Mouse (Mus musculus) heart, embryonic 16.5 days (tissue): ENCODE measurements around the gene Aplp1. TPM values are rescaled to one million over a fixed set of nuclear protein-coding genes. Genes with fewer than 3 reads are reported as not detected.

ENCODE experiments used
- ATAC-seq: fragments of 200-750 bp; cut with Nextera tagmentation; replicated peaks from 2 replicates; pipeline ENCODE4 v1.8.0; 2017; ENCODE audit warnings: moderate number of reproducible peaks; ENCODE audit not compliant: insufficient read depth, low FRiP score; ENCODE audit errors: extremely low read depth
- H3K27ac ChIP-seq: fragments of 300-500 bp; sonication (generic); 2 replicates; pipeline ENCODE4 v1.5.1; 2014; ENCODE audit warnings: mild to moderate bottlenecking, low read length, control low read depth, moderate library complexity
- H3K27me3 ChIP-seq: fragments of 300-500 bp; sonication (generic); 2 replicates; pipeline ENCODE4 v1.6.1; 2014; ENCODE audit warnings: low read length, mixed read lengths; ENCODE audit not compliant: control insufficient read depth, insufficient read depth
- H3K36me3 ChIP-seq: fragments of 300-500 bp; sonication (generic); 2 replicates; pipeline ENCODE4 v1.6.1; 2014; ENCODE audit not compliant: control insufficient read depth, insufficient read depth
- H3K4me1 ChIP-seq: fragments of 300-500 bp; sonication (generic); 2 replicates; pipeline ENCODE4 v1.6.1; 2014; ENCODE audit warnings: low read length, mixed read lengths; ENCODE audit not compliant: control insufficient read depth, insufficient read depth
- H3K4me2 ChIP-seq: fragments of 300-500 bp; sonication (generic); 2 replicates; pipeline ENCODE4 v1.6.1; 2014; ENCODE audit warnings: low read depth, mild to moderate bottlenecking, control low read depth, low read length
- H3K4me3 ChIP-seq: fragments of 300-500 bp; sonication (generic); 2 replicates; pipeline ENCODE4 v1.5.1; 2014; ENCODE audit warnings: mild to moderate bottlenecking, control low read depth, low read length
- H3K9ac ChIP-seq: fragments of 300-500 bp; sonication (generic); 2 replicates; pipeline ENCODE4 v1.6.1; 2014; ENCODE audit warnings: low read length, control low read depth
- H3K9me3 ChIP-seq: fragments of 300-500 bp; sonication (generic); replicated peaks from 2 replicates; pipeline ENCODE4 v1.6.1; 2016; ENCODE audit warnings: low read length; ENCODE audit not compliant: control insufficient read depth
- WGBS: fragments of 180-500 bp; shearing (Covaris S2); extraction: QIAGEN DNeasy Blood & Tissue Kit; methylation state at CpG from one replicate; pipeline ENCODE4 v1.1.7; 2014; 5-methylcytosine and 5-hydroxymethylcytosine counted together
- polyA plus RNA-seq: library from polyadenylated mRNA; unstranded; fragments of >200 nt; fragmentation: Nextera tagmentation; extraction: Ambion mirVana; gene quantifications from 2 replicates; pipeline ENCODE4 v1.2.1, GENCODE M21; 2015

The Aplp1 gene
- polyA plus RNA-seq, 1 experiment from 2014 or later, result 11.1 TPM

DNA sequence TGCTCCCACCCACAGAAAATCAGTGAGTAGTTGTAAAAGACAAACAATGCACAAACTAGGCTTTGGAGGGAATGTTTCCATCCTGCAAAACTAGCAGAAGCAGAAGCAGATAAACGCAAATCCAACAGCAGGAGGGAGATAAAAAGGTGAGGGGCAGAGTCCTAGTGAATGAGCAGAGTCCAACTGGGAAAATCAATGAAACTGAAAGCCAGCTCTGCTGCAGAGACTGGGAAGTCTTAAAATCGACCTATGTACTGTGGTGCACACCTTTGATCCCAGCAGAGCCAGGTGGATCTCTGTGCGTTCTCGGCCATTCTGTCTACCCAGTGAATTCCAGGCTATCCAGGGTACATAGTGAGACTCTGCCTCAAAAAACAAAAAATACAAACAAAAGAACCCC is 29.7 kb upstream of the Aplp1 start:
- 55% methylated on average over 4 of the region's 4 CpGs for WGBS
- no peak for ATAC-seq
- no peaks in the 10 kb centered on the region for H3K36me3 ChIP-seq

GRCm38 (mm10) chr7:30472411-30472810 is 27.1 kb upstream of the Aplp1 start:
- no peak overlapping the region for H3K9ac ChIP-seq
- 44% methylated on average over 5 of the region's 5 CpGs for WGBS
- ATAC-seq, result no peak
- no peaks in the 10 kb centered on the region for H3K36me3 ChIP-seq
- no peak overlapping the region for H3K27ac ChIP-seq
- no peak overlapping the region for H3K4me2 ChIP-seq
- H3K4me1 ChIP-seq, result no peaks in the 10 kb centered on the region
- no peak overlapping the region for H3K4me3 ChIP-seq
- no peaks in the 10 kb centered on the region for H3K9me3 ChIP-seq
- H3K27me3 ChIP-seq, result peaks cover 6% of the 10 kb centered on the region

More for the DNA sequence above, 29.7 kb upstream of the Aplp1 start:
- Histone ChIP-seq H3K4me1 (0 out of 2 replicates have a peak, but pooled peaks cover 3% of the 10 kb centered on the region), H3K9ac (no peak overlapping the region), H3K4me2 (no peak overlapping the region), H3K27ac (no peak overlapping the region), H3K27me3 (peaks cover 7% of the 10 kb centered on the region), H3K9me3 (no peaks in the 10 kb centered on the region), H3K4me3 (no peak overlapping the region)

DNA sequence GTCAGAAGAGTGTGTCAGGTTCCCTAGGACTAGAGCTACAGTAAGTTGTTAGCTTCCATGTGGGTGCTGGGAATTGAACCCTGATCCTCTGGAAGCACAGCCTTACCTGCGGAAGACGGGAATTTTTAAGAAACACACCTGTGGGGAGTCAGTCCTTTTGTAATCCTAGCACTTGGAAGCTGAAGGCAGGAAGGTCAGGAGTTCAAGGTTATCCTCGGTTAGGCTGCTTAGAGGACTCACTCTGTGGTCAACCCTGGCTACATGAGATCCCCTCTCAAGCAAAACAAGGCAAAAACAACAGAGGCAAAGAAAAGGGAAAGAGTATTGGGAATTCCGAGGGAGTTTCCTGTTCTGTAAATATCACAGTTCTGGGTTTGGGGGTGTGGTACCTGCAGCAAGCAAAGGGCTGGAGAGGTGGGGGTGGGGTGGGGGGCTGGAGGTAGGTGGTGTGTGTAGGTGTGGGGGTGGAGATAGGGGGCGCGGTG is 19.5 kb upstream of the Aplp1 start:
- H3K4me2 ChIP-seq, result no peak overlapping the region
- H3K4me3 ChIP-seq, result no peak overlapping the region
- H3K9me3 ChIP-seq, result no peaks in the 10 kb centered on the region
- H3K27me3 ChIP-seq, result peaks cover 66% of the 10 kb centered on the region
- WGBS, result 13% methylated on average over 6 of the region's 6 CpGs
- no peak overlapping the region for H3K27ac ChIP-seq
- H3K9ac ChIP-seq, result no peak overlapping the region
- no peaks in the 10 kb centered on the region for H3K36me3 ChIP-seq
- ATAC-seq, result no peak
- no peaks in the 10 kb centered on the region for H3K4me1 ChIP-seq

DNA sequence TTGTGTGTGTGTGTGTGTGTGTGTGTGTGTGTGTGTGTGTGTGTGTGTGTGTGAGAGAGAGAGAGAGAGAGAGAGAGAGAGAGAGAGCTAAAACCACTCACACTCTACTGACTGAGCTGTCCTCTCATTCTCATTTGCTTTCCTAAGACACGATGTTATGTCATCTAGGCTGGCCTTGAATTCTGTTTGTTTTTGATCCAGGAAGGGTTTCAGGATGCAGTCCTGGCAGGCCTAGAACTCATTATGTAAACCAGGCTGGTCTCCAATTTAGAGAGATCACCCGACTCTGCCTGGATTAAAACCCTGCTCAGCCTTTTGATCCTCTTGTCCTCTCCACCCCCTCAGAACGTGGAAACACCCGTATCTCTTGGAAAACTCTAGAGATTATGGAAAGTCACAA is 18.7 kb upstream of the Aplp1 start:
- no peak for ATAC-seq
- peaks cover 73% of the 10 kb centered on the region for H3K27me3 ChIP-seq
- H3K4me1 ChIP-seq, result no peaks in the 10 kb centered on the region
- no peaks in the 10 kb centered on the region for H3K9me3 ChIP-seq
- H3K9ac ChIP-seq, result no peak overlapping the region
- WGBS, result 20% methylated on average over 4 of the region's 4 CpGs
- H3K36me3 ChIP-seq, result no peaks in the 10 kb centered on the region
- no peak overlapping the region for H3K4me2 ChIP-seq
- H3K27ac ChIP-seq, result no peak overlapping the region
- H3K4me3 ChIP-seq, result no peak overlapping the region

- Histone ChIP-seq H3K36me3 (no peaks in the 10 kb centered on the region), H3K4me1 (no peaks in the 10 kb centered on the region), H3K9ac (no peak overlapping the region), H3K4me3 (no peak overlapping the region), H3K27ac (no peak overlapping the region), H3K27me3 (peaks cover 77% of the 10 kb centered on the region), H3K9me3 (no peaks in the 10 kb centered on the region), H3K4me2 (no peak overlapping the region)
- ATAC-seq, result no peak
- WGBS, result 27% methylated on average over 7 of the region's 7 CpGs
Observed at GRCm38 (mm10) chr7:30463568-30463967, 18.2 kb upstream of the Aplp1 start.

GRCm38 (mm10) chr7:30459484-30459883 is 14.1 kb upstream of the Aplp1 start:
- H3K9ac ChIP-seq, result no peak overlapping the region
- no peak for ATAC-seq
- 32% methylated on average over 6 of the region's 6 CpGs for WGBS
- no peak overlapping the region for H3K27ac ChIP-seq
- H3K4me3 ChIP-seq, result no peak overlapping the region
- no peaks in the 10 kb centered on the region for H3K9me3 ChIP-seq
- H3K4me1 ChIP-seq, result no peaks in the 10 kb centered on the region
- no peaks in the 10 kb centered on the region for H3K36me3 ChIP-seq
- no peak overlapping the region for H3K4me2 ChIP-seq
- H3K27me3 ChIP-seq, result peaks cover 86% of the 10 kb centered on the region

DNA sequence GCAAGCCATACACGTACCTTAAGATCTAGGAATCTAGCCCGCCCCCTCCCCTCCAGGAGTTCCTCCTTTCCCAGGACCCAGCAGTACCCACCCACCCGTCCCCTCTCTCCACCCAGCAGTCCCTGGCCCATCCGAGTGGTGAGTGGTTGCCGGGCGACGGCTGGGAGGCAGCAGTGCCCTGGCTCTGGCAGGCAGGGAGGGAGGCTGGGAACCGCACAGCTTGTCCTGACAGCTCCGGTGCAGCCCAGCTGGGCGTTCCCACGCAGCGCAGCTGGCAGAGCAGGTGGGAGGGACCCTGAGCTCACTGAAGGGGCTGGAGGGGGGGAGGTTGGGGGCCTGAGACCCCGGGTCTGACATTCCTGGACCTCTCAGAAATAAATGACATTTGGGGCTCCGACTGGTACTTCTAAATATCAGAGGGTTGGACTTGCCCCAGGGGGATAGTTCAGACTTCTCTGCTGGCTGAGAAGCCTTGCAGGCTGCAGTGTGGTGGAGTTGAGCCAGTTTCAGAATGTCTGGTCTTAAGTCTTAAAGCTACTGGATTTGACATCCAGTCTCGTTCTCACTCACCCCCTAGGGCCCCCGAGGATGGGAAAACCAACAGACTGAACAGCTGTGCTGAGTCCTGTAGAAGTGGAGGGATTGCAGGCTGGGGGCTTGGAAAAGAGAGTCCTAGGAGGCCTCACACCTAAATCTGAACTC is 12.4 kb upstream of the Aplp1 start, which contains the start of the genes Kirrel2 and Nphs1:
Kirrel2 (minus strand) TSS at position 62 of the 702 bp plus-strand sequence.
Nphs1 (plus strand) TSS at position 687 of the 702 bp plus-strand sequence.
- Histone ChIP-seq H3K9me3 (no peaks in the 10 kb centered on the region), H3K4me2 (peak within 1 kb of the TSS; percentile 42), H3K4me3 (no peak within 1 kb of the TSS), H3K4me1 (peaks cover 2% of the 10 kb centered on the region; the same call in 1 of the 2 replicates), H3K36me3 (no peaks in the 10 kb centered on the region), H3K9ac (no peak within 1 kb of the TSS), H3K27ac (no peak within 1 kb of the TSS), H3K27me3 (peaks cover 91% of the 10 kb centered on the region)
- ATAC-seq, result no peak
- WGBS, result 3% methylated on average over 16 of the region's 16 CpGs

GRCm38 (mm10) chr7:30456911-30457628 is 11.7 kb upstream of the Aplp1 start:
- H3K9ac ChIP-seq, result no peak overlapping the region
- no peak for ATAC-seq

GRCm38 (mm10) chr7:30456487-30456886 is 11.2 kb upstream of the Aplp1 start:
- H3K9me3 ChIP-seq, result no peaks in the 10 kb centered on the region
- H3K9ac ChIP-seq, result no peak overlapping the region
- 1% methylated on average over 9 of the region's 9 CpGs for WGBS
- H3K4me3 ChIP-seq, result no peak overlapping the region
- H3K27me3 ChIP-seq, result peaks cover 83% of the 10 kb centered on the region
- peaks cover 2% of the 10 kb centered on the region; the same call in 1 of the 2 replicates for H3K4me1 ChIP-seq
- no peak overlapping the region for H3K27ac ChIP-seq
- ATAC-seq, result no peak
- H3K36me3 ChIP-seq, result no peaks in the 10 kb centered on the region
- H3K4me2 ChIP-seq, result no peak overlapping the region

More at GRCm38 (mm10) chr7:30456911-30457628, 11.7 kb upstream of the Aplp1 start:
- Histone ChIP-seq H3K27me3 (peaks cover 88% of the 10 kb centered on the region), H3K4me1 (peaks cover 2% of the 10 kb centered on the region; the same call in 1 of the 2 replicates), H3K4me3 (no peak overlapping the region), H3K4me2 (peak overlapping the region; percentile 42), H3K36me3 (no peaks in the 10 kb centered on the region), H3K27ac (no peak overlapping the region), H3K9me3 (no peaks in the 10 kb centered on the region)
- 2% methylated on average over 31 of the region's 31 CpGs for WGBS
